Mouse (Mus musculus) myocyte (in vitro differentiated cells): Measurements from ENCODE around the gene Gm20388.

ENCODE experiments used
- CEBPB ChIP-seq: IDR thresholded peaks from 2 replicates; pipeline ENCODE4 v1.6.1; 2011; ENCODE audit warnings: mild to moderate bottlenecking, moderate library complexity; ENCODE audit not compliant: poor library complexity, insufficient read depth, severe bottlenecking
- E2F4 ChIP-seq: IDR thresholded peaks from one replicate; pipeline ENCODE4 v1.6.1; 2011; ENCODE audit warnings: mild to moderate bottlenecking, control low read depth, moderate library complexity; ENCODE audit not compliant: insufficient read depth
- POLR2A ChIP-seq: IDR thresholded peaks from one replicate; pipeline ENCODE4 v1.6.1; 2011; ENCODE audit warnings: low read depth, mild to moderate bottlenecking, control low read depth, moderate library complexity; ENCODE audit not compliant: insufficient read length
- REST ChIP-seq: IDR thresholded peaks from one replicate; pipeline ENCODE4 v1.6.1; 2011; ENCODE audit warnings: mild to moderate bottlenecking, control low read depth, moderate library complexity; ENCODE audit not compliant: insufficient read depth, insufficient read length
- TCF12 ChIP-seq: IDR thresholded peaks from one replicate; pipeline ENCODE4 v1.6.1; 2011; ENCODE audit warnings: mild to moderate bottlenecking, control low read depth; ENCODE audit not compliant: poor library complexity, insufficient read depth, severe bottlenecking

DNA sequence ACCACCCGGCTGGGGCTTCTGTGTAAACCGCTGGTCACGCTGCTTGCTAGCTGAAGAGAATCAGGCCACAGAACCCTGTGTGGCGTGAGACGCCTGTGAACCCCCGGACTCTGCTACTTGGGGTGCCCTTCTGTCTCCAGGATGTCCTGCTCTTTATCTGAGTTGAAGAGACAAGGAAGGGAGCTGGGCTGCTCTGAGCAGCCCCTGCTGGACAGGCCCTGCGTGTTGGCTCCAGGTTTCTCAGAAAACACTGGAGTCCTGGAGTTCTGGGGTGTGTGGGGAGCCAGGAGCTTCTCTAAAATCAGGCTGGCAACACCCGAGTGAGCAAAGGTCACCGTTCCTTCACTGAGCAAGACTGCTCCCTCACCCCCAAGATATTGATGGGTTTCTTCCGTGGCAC, 971.0 kb downstream of the Gm20388 start:
- no peak for TF ChIP-seq POLR2A
- no peak for TF ChIP-seq REST
- TF ChIP-seq TCF12 = no peak
- TF ChIP-seq CEBPB = no peak
- TF ChIP-seq E2F4 = no peak
